Mouse (Mus musculus): ENCODE data around the gene Tha1. TPM values are rescaled to one million over a fixed set of nuclear protein-coding genes. Genes with fewer than 3 reads are reported as not detected.

Tha1 gene
- total RNA-seq, 2 experiments from 2014 or later = 0.42 to 1.8 TPM

- no peak for ATAC-seq (replicated peaks; ENCODE audit: low FRiP score, poor library complexity, severe bottlenecking)
Measured at GRCm38 (mm10) chr11:117882208-117882607, 8.9 kb upstream of the Tha1 start.

- no peak for ATAC-seq (replicated peaks; ENCODE audit: low FRiP score, poor library complexity, severe bottlenecking)
Measured at GRCm38 (mm10) chr11:117881787-117882186, 8.5 kb upstream of the Tha1 start.

- no peak for ATAC-seq (replicated peaks; ENCODE audit: low FRiP score, poor library complexity, severe bottlenecking)
Measured at GRCm38 (mm10) chr11:117880977-117881358, 7.7 kb upstream of the Tha1 start.

GRCm38 (mm10) chr11:117880336-117880976 is 7.2 kb upstream of the Tha1 start:
- no peak for ATAC-seq (replicated peaks; ENCODE audit: low FRiP score, poor library complexity, severe bottlenecking)

- no peak for ATAC-seq (replicated peaks; ENCODE audit: low FRiP score, poor library complexity, severe bottlenecking)
Measured at GRCm38 (mm10) chr11:117879676-117880075, 6.4 kb upstream of the Tha1 start.

- no peak for ATAC-seq (replicated peaks; ENCODE audit: low FRiP score, poor library complexity, severe bottlenecking)
Measured at GRCm38 (mm10) chr11:117878892-117879291, 5.6 kb upstream of the Tha1 start.

- ATAC-seq (replicated peaks; ENCODE audit: low FRiP score, poor library complexity, severe bottlenecking) = no peak
Measured at GRCm38 (mm10) chr11:117877917-117878745, 4.8 kb upstream of the Tha1 start.

- no peak for ATAC-seq (replicated peaks; ENCODE audit: low FRiP score, poor library complexity, severe bottlenecking)
Measured at GRCm38 (mm10) chr11:117875681-117876080, 2.4 kb upstream of the Tha1 start.

GRCm38 (mm10) chr11:117874419-117874818 is 1.1 kb upstream of the Tha1 start:
- ATAC-seq (replicated peaks; ENCODE audit: low FRiP score, poor library complexity, severe bottlenecking) = no peak

- no peak for ATAC-seq (replicated peaks; ENCODE audit: low FRiP score, poor library complexity, severe bottlenecking)
Measured at GRCm38 (mm10) chr11:117871911-117872584, 1.2 kb downstream of the Tha1 start.

- no peak for ATAC-seq (replicated peaks; ENCODE audit: low FRiP score, poor library complexity, severe bottlenecking)
Measured at GRCm38 (mm10) chr11:117871376-117871775, 1.9 kb downstream of the Tha1 start.

- peak; percentile 63 for ATAC-seq (replicated peaks; ENCODE audit: low FRiP score, poor library complexity, severe bottlenecking)
Measured at GRCm38 (mm10) chr11:117870688-117871365, 2.5 kb downstream of the Tha1 start.

GRCm38 (mm10) chr11:117865988-117866387 is 7.3 kb downstream of the Tha1 start:
- no peak for ATAC-seq (replicated peaks; ENCODE audit: low FRiP score, poor library complexity, severe bottlenecking)

GRCm38 (mm10) chr11:117864805-117865204 is 8.5 kb downstream of the Tha1 start:
- no peak for ATAC-seq (replicated peaks; ENCODE audit: low FRiP score, poor library complexity, severe bottlenecking)

GRCm38 (mm10) chr11:117863174-117863856 is 10.0 kb downstream of the Tha1 start:
- no peak for ATAC-seq (replicated peaks; ENCODE audit: low FRiP score, poor library complexity, severe bottlenecking)

GRCm38 (mm10) chr11:117860601-117861000 is 12.7 kb downstream of the Tha1 start, which contains the start of gene Tmem235:
Gene Tmem235 (plus strand): TSS chr11:117860752.
- no peak for ATAC-seq (replicated peaks; ENCODE audit: low FRiP score, poor library complexity, severe bottlenecking)

GRCm38 (mm10) chr11:117858392-117858791 is 14.9 kb downstream of the Tha1 start:
- no peak for ATAC-seq (replicated peaks; ENCODE audit: low FRiP score, poor library complexity, severe bottlenecking)

- ATAC-seq (replicated peaks; ENCODE audit: low FRiP score, poor library complexity, severe bottlenecking) = peak; percentile 26; the same call in 1 of the 2 replicates
Measured at GRCm38 (mm10) chr11:117857462-117857861, 15.8 kb downstream of the Tha1 start.

GRCm38 (mm10) chr11:117855975-117856374 is 17.3 kb downstream of the Tha1 start:
- no peak for ATAC-seq (replicated peaks; ENCODE audit: low FRiP score, poor library complexity, severe bottlenecking)

- no peak for ATAC-seq (replicated peaks; ENCODE audit: low FRiP score, poor library complexity, severe bottlenecking)
Measured at GRCm38 (mm10) chr11:117855360-117855759, 17.9 kb downstream of the Tha1 start.
